Mouse (Mus musculus): ENCODE results near the gene Cel. TPM values are rescaled to one million over a fixed set of nuclear protein-coding genes. Genes with fewer than 3 reads are reported as not detected.

Gene Cel
- polyA plus RNA-seq, 1 experiment, result 0.72 TPM

- Histone ChIP-seq H3K4me3 (replicated peaks; ENCODE audit: control insufficient read depth, low read depth, low read length) (no peak overlapping the region), H3K27ac (ENCODE audit: control insufficient read depth, insufficient read depth, low read depth, low read length, poor library complexity) (peak overlapping the region; percentile 35), H3K4me1 (ENCODE audit: control insufficient read depth, insufficient read depth, low read length) (peaks cover 3% of the 10 kb centered on the region)
- 23% methylated on average over 14 of the region's 14 CpGs for WGBS
- TF ChIP-seq POLR2A (IDR thresholded peaks at IDR 0.05; ENCODE audit: borderline replicate concordance, control insufficient read depth, low read depth, low read length) (no peak), CTCF (IDR thresholded peaks at IDR 0.05; ENCODE audit: control insufficient read depth, insufficient read depth, low read length) (no peak)
These were observed 42.8 kb upstream of the Cel start for GRCm38 (mm10) chr2:28605789-28606541.

- no peak overlapping the region for H3K4me3 ChIP-seq (replicated peaks; ENCODE audit: control insufficient read depth, low read depth, low read length)
- TF ChIP-seq CTCF (IDR thresholded peaks at IDR 0.05; ENCODE audit: control insufficient read depth, insufficient read depth, low read length) (no peak), POLR2A (IDR thresholded peaks at IDR 0.05; ENCODE audit: borderline replicate concordance, control insufficient read depth, low read depth, low read length) (no peak)
- peaks cover 13% of the 10 kb centered on the region for H3K4me1 ChIP-seq (ENCODE audit: control insufficient read depth, insufficient read depth, low read length)
- peak overlapping the region; percentile 42; the same call in 1 of the 2 replicates for H3K27ac ChIP-seq (ENCODE audit: control insufficient read depth, insufficient read depth, low read depth, low read length, poor library complexity)
- 64% methylated on average over 5 of the region's 5 CpGs for WGBS
These were observed 40.3 kb upstream of the Cel start for GRCm38 (mm10) chr2:28603542-28603941.

- Histone ChIP-seq H3K4me3 (replicated peaks; ENCODE audit: control insufficient read depth, low read depth, low read length) (no peak overlapping the region), H3K4me1 (ENCODE audit: control insufficient read depth, insufficient read depth, low read length) (peaks cover 14% of the 10 kb centered on the region), H3K27ac (ENCODE audit: control insufficient read depth, insufficient read depth, low read depth, low read length, poor library complexity) (peak overlapping the region; percentile 76)
- WGBS, result 48% methylated on average over 12 of the region's 12 CpGs
- peak; percentile 58; the same call in 1 of the 2 replicates for TF ChIP-seq POLR2A (IDR thresholded peaks at IDR 0.05; ENCODE audit: borderline replicate concordance, control insufficient read depth, low read depth, low read length)
- no peak for TF ChIP-seq CTCF (IDR thresholded peaks at IDR 0.05; ENCODE audit: control insufficient read depth, insufficient read depth, low read length)
These were observed 38.8 kb upstream of the Cel start for GRCm38 (mm10) chr2:28601720-28602590.

GRCm38 (mm10) chr2:28599569-28599900, 36.3 kb upstream of the Cel start:
- H3K4me3 ChIP-seq (replicated peaks; ENCODE audit: control insufficient read depth, low read depth, low read length), result no peak overlapping the region
- peak overlapping the region; percentile 55 for H3K27ac ChIP-seq (ENCODE audit: control insufficient read depth, insufficient read depth, low read depth, low read length, poor library complexity)
- no peak for TF ChIP-seq POLR2A (IDR thresholded peaks at IDR 0.05; ENCODE audit: borderline replicate concordance, control insufficient read depth, low read depth, low read length)
- TF ChIP-seq CTCF (IDR thresholded peaks at IDR 0.05; ENCODE audit: control insufficient read depth, insufficient read depth, low read length), result no peak
- H3K4me1 ChIP-seq (ENCODE audit: control insufficient read depth, insufficient read depth, low read length), result peaks cover 12% of the 10 kb centered on the region
- 12% methylated on average over 6 of the region's 6 CpGs for WGBS

GRCm38 (mm10) chr2:28598692-28599568, 35.7 kb upstream of the Cel start:
- WGBS, result 11% methylated on average over 12 of the region's 12 CpGs
- no peak for TF ChIP-seq CTCF (IDR thresholded peaks at IDR 0.05; ENCODE audit: control insufficient read depth, insufficient read depth, low read length)
- TF ChIP-seq POLR2A (IDR thresholded peaks at IDR 0.05; ENCODE audit: borderline replicate concordance, control insufficient read depth, low read depth, low read length), result no peak
- H3K4me3 ChIP-seq (replicated peaks; ENCODE audit: control insufficient read depth, low read depth, low read length), result no peak overlapping the region
- H3K4me1 ChIP-seq (ENCODE audit: control insufficient read depth, insufficient read depth, low read length), result peaks cover 12% of the 10 kb centered on the region
- H3K27ac ChIP-seq (ENCODE audit: control insufficient read depth, insufficient read depth, low read depth, low read length, poor library complexity), result peak overlapping the region; percentile 55

GRCm38 (mm10) chr2:28597733-28598547, 34.7 kb upstream of the Cel start:
- Histone ChIP-seq H3K4me3 (replicated peaks; ENCODE audit: control insufficient read depth, low read depth, low read length) (no peak overlapping the region), H3K4me1 (ENCODE audit: control insufficient read depth, insufficient read depth, low read length) (peaks cover 12% of the 10 kb centered on the region), H3K27ac (ENCODE audit: control insufficient read depth, insufficient read depth, low read depth, low read length, poor library complexity) (peak overlapping the region; percentile 83)
- TF ChIP-seq POLR2A (IDR thresholded peaks at IDR 0.05; ENCODE audit: borderline replicate concordance, control insufficient read depth, low read depth, low read length) (no peak), CTCF (IDR thresholded peaks at IDR 0.05; ENCODE audit: control insufficient read depth, insufficient read depth, low read length) (no peak)
- WGBS, result 19% methylated on average over 7 of the region's 7 CpGs

- H3K27ac ChIP-seq (ENCODE audit: control insufficient read depth, insufficient read depth, low read depth, low read length, poor library complexity), result peak overlapping the region; percentile 83; the same call in 1 of the 2 replicates
- TF ChIP-seq POLR2A (IDR thresholded peaks at IDR 0.05; ENCODE audit: borderline replicate concordance, control insufficient read depth, low read depth, low read length), result no peak
- peak; percentile 60 for TF ChIP-seq CTCF (IDR thresholded peaks at IDR 0.05; ENCODE audit: control insufficient read depth, insufficient read depth, low read length)
These were observed 33.8 kb upstream of the Cel start for GRCm38 (mm10) chr2:28596998-28597397.

More at GRCm38 (mm10) chr2:28596998-28597397, 33.8 kb upstream of the Cel start:
- no peak overlapping the region for H3K4me3 ChIP-seq (replicated peaks; ENCODE audit: control insufficient read depth, low read depth, low read length)
- peaks cover 12% of the 10 kb centered on the region for H3K4me1 ChIP-seq (ENCODE audit: control insufficient read depth, insufficient read depth, low read length)
- WGBS, result 76% methylated on average over 7 of the region's 7 CpGs

All from bone marrow, adult 2 months (tissue).